Mouse (Mus musculus) stomach, embryonic 14.5 days (tissue): ENCODE data around the gene Incenp. TPM values are rescaled to one million over a fixed set of nuclear protein-coding genes. Genes with fewer than 3 reads are reported as not detected.
"Not testable (repeated sequence)": the region's sequence is repeated elsewhere in the genome, so short reads cannot be mapped to it uniquely, and the experiment has no call there.

Source experiments
- ATAC-seq: fragments of 200-750 bp; cut with Nextera tagmentation; 2 replicates; pipeline ENCODE4 v1.8.0; 2017; ENCODE audit warnings: low read depth, moderate TSS enrichment; ENCODE audit not compliant: insufficient number of reproducible peaks, insufficient read depth, low FRiP score
- H3K27ac ChIP-seq: fragments of 300-500 bp; sonication (generic); 2 replicates; pipeline ENCODE4 v1.5.1; 2014; ENCODE audit warnings: mild to moderate bottlenecking, low read length, moderate library complexity, mixed read lengths
- H3K27me3 ChIP-seq: fragments of 300-500 bp; sonication (generic); 2 replicates; pipeline ENCODE4 v1.6.1; 2014; ENCODE audit warnings: low read length, control low read depth, mixed read lengths; ENCODE audit not compliant: control insufficient read depth, insufficient read depth
- H3K36me3 ChIP-seq: fragments of 300-500 bp; sonication (generic); 2 replicates; pipeline ENCODE4 v1.6.1; 2014; ENCODE audit warnings: mild to moderate bottlenecking, control low read depth, low read length, moderate library complexity, mixed read lengths; ENCODE audit not compliant: control insufficient read depth, insufficient read depth
- H3K4me1 ChIP-seq: fragments of 300-500 bp; sonication (generic); 2 replicates; pipeline ENCODE4 v1.6.1; 2014; ENCODE audit warnings: low read length, control low read depth, mixed read lengths; ENCODE audit not compliant: control insufficient read depth, insufficient read depth
- H3K4me2 ChIP-seq: fragments of 300-500 bp; sonication (generic); replicated peaks from 2 replicates; pipeline ENCODE4 v1.6.1; 2014; ENCODE audit warnings: low read depth, low read length, control low read depth
- H3K4me3 ChIP-seq: fragments of 300-500 bp; sonication (generic); 2 replicates; pipeline ENCODE4 v1.5.1; 2014; ENCODE audit warnings: low read depth, low read length, control low read depth
- H3K9ac ChIP-seq: fragments of 300-500 bp; sonication (generic); replicated peaks from 2 replicates; pipeline ENCODE4 v1.6.1; 2014; ENCODE audit warnings: low read depth, mild to moderate bottlenecking, control low read depth, low read length, moderate library complexity, mixed read lengths
- H3K9me3 ChIP-seq: fragments of 300-500 bp; sonication (generic); 2 replicates; pipeline ENCODE4 v1.6.1; 2016; ENCODE audit warnings: low read depth, low read length, control low read depth; ENCODE audit not compliant: control insufficient read depth
- WGBS: fragments of 180-500 bp; shearing (Covaris S2); extraction: QIAGEN DNeasy Blood & Tissue Kit; methylation state at CpG from one replicate; pipeline ENCODE4 v1.1.7; 2014; 5-methylcytosine and 5-hydroxymethylcytosine counted together
- polyA plus RNA-seq: library from polyadenylated mRNA; unstranded; fragments of >200 nt; fragmentation: Nextera tagmentation; extraction: Ambion mirVana; gene quantifications from 2 replicates; pipeline ENCODE4 v1.2.1, GENCODE M21; 2014

The Incenp gene
- polyA plus RNA-seq, 1 experiment from 2014 or later = 84.9 TPM

- no peaks in the 10 kb centered on the region for H3K9me3 ChIP-seq
- H3K27ac ChIP-seq = no peak overlapping the region
- no peak overlapping the region for H3K4me2 ChIP-seq
- ATAC-seq = no peak
- H3K4me1 ChIP-seq = no peaks in the 10 kb centered on the region
- no peaks in the 10 kb centered on the region for H3K27me3 ChIP-seq
- no peak overlapping the region for H3K9ac ChIP-seq
- peaks cover 91% of the 10 kb centered on the region for H3K36me3 ChIP-seq
- WGBS = 93% methylated on average over 20 of the region's 20 CpGs
- H3K4me3 ChIP-seq = no peak overlapping the region
These were observed 21.0 kb downstream of the Incenp start for GRCm38 (mm10) chr19:9878186-9878835.

DNA sequence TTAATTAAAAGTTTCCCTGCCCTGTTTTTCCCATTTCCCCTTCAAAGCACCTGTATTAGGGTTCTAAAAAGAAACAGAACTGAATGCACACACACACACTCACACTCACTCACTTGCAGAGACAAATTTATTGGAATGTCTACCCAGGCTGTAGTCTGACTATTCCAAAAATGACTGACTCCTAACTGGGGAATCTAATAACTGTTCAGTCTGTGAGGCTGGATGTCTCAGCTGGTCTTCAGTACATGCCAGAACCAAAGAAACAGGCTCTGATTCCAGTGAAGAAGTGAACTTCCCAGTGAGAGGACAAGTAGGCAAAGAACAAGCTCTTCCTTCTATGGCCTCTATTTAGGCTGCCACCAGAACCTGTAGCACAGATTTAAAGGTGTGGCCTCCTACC, 33.9 kb downstream of the Incenp start:
- H3K4me1 ChIP-seq = no peaks in the 10 kb centered on the region
- H3K27me3 ChIP-seq = no peaks in the 10 kb centered on the region
- no peak overlapping the region for H3K4me2 ChIP-seq
- no peak overlapping the region for H3K4me3 ChIP-seq
- H3K9me3 ChIP-seq = no peaks in the 10 kb centered on the region
- no peak for ATAC-seq
- no peak overlapping the region for H3K27ac ChIP-seq
- no peak overlapping the region for H3K9ac ChIP-seq
- H3K36me3 ChIP-seq = no peaks in the 10 kb centered on the region; the same call in 1 of the 2 replicates

DNA sequence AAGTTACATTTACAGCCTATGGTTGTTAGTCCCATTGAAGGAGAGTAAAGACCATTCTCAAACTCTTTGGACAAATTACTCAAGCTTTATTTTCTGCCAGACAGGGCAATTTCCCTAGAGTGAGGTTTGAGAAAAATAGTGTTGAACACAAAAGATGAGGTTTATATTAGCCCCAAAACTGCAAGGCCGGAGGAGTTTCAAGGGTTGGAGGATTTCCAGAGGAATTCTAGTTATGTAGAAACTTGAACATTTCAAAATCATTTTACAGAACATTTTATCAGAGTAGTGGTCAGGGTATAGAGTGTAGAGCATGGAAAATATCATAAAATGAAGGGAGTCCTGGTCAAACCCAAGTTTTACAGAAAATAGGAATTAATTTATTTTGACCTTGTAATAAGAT, 34.5 kb downstream of the Incenp start:
- no peak for ATAC-seq

DNA sequence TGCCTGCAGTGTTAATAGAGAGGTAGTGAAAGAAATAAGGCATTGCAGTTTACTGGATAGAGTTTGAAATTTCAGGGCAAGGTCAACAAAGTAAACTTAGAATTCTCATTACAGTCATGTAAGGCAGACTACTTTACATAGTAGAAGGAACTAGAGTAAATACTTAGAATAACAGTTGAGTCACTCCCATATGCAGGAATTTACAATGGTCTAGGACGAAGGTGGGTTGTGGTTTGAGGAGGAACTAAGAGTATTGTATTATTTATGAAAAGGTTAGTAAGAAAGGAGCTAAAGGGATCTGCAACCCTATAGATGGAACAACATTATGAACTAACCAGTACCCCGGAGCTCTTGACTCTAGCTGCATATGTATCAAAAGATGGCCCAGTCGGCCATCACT, 38.5 kb downstream of the Incenp start:
- H3K4me2 ChIP-seq, ATAC-seq, H3K27me3 ChIP-seq, H3K27ac ChIP-seq, H3K4me1 ChIP-seq, H3K9me3 ChIP-seq, H3K9ac ChIP-seq, H3K36me3 ChIP-seq, H3K4me3 ChIP-seq: not testable (repeated sequence)
- 83% methylated on average over 2 of the region's 3 CpGs for WGBS

More for the DNA sequence above, 34.5 kb downstream of the Incenp start:
- H3K4me1 ChIP-seq = no peaks in the 10 kb centered on the region
- no peak overlapping the region for H3K4me3 ChIP-seq
- H3K27me3 ChIP-seq = no peaks in the 10 kb centered on the region
- 27% methylated on average over 1 of the region's 1 CpGs for WGBS
- H3K9me3 ChIP-seq = no peaks in the 10 kb centered on the region
- no peak overlapping the region for H3K9ac ChIP-seq
- no peak overlapping the region for H3K27ac ChIP-seq
- no peak overlapping the region for H3K4me2 ChIP-seq
- no peaks in the 10 kb centered on the region for H3K36me3 ChIP-seq

GRCm38 (mm10) chr19:9849368-9850075, 49.8 kb downstream of the Incenp start:
- H3K9ac ChIP-seq, H3K36me3 ChIP-seq, ATAC-seq, H3K27me3 ChIP-seq, H3K4me3 ChIP-seq, H3K4me2 ChIP-seq, H3K9me3 ChIP-seq, H3K27ac ChIP-seq, H3K4me1 ChIP-seq: not testable (repeated sequence)
- WGBS = 47% methylated on average over 3 of the region's 3 CpGs

- Histone ChIP-seq H3K36me3 (no peaks in the 10 kb centered on the region), H3K4me3 (no peak within 1 kb of the TSS), H3K4me1 (no peaks in the 10 kb centered on the region), H3K27ac (no peak within 1 kb of the TSS), H3K9me3 (no peaks in the 10 kb centered on the region), H3K9ac (no peak within 1 kb of the TSS), H3K27me3 (no peaks in the 10 kb centered on the region), H3K4me2 (no peak within 1 kb of the TSS)
- ATAC-seq = no peak
- 84% methylated on average over 2 of the region's 2 CpGs for WGBS
These were observed 52.1 kb downstream of the Incenp start, which contains the start of gene Scgb2a2 for GRCm38 (mm10) chr19:9847262-9847661. Scgb2a2 (plus strand) TSS chr19:9847562.

- H3K9ac ChIP-seq = no peak overlapping the region
- H3K27ac ChIP-seq = no peak overlapping the region
- H3K4me3 ChIP-seq = no peak overlapping the region
- H3K36me3 ChIP-seq = no peaks in the 10 kb centered on the region
- 64% methylated on average over 2 of the region's 2 CpGs for WGBS
- H3K27me3 ChIP-seq = no peaks in the 10 kb centered on the region
- H3K4me2 ChIP-seq = no peak overlapping the region
- no peaks in the 10 kb centered on the region for H3K4me1 ChIP-seq
- H3K9me3 ChIP-seq = no peaks in the 10 kb centered on the region
- no peak for ATAC-seq
These were observed 62.0 kb downstream of the Incenp start for GRCm38 (mm10) chr19:9837341-9837715.

DNA sequence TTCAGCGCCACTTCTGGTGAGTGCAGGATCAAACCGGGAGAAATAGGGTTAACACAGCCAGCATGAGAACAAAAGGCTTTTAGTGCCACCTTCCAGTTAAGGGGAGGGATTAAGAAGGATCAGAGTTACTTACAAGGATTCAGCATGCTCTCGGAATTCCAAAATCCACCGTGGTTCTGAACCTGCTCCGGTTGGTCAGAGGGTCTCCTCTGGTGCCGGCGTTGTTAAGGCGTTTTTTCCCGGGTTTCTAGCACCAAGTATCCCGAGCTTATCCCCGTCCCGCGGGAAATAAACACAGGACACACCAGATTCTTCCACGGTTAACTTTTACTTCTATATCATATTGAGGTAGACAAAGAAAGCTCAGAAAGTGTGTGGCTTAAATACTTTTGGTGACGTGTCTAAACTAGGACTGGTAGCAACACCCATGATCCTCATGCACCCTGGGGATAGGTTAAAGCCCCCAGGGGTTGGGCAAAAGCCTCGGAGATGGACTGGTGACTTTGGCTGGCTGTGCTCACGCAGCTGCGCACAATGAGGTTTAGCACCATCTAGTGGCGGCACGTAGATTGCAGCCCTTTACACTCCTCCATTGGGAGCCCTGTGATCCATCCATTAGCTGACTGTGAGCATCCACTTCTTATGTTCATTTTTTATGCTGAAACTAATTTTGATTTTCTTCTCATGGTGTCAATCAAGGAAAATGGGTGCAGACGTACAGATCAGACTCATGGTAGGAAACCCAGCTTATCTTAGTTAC, 62.6 kb downstream of the Incenp start:
- H3K27ac ChIP-seq = peak overlapping the region; percentile 52; the same call in 1 of the 2 replicates
- ATAC-seq = peak; percentile 89; the same call in 1 of the 2 replicates
- H3K9ac ChIP-seq = not testable (repeated sequence)

More for the DNA sequence above, 62.6 kb downstream of the Incenp start:
- not testable (repeated sequence) for H3K9me3 ChIP-seq, H3K27me3 ChIP-seq, H3K4me1 ChIP-seq, H3K4me2 ChIP-seq, H3K36me3 ChIP-seq
- WGBS = 15% methylated on average over 17 of the region's 21 CpGs
- H3K4me3 ChIP-seq = peak overlapping the region; percentile 22; the same call in 1 of the 2 replicates
